Mouse (Mus musculus) cerebellum, adult 2 months (tissue): Measurements from ENCODE around the gene Gclm.

Source experiments
- CTCF ChIP-seq: fragments of 200-500 bp; IDR thresholded peaks from 2 replicates; pipeline ENCODE4 v1.5.1; 2011; ENCODE audit warnings: low read depth, mild to moderate bottlenecking, control low read depth, low read length, moderate library complexity, borderline replicate concordance; ENCODE audit not compliant: insufficient read depth
- POLR2A ChIP-seq: fragments of 200-500 bp; IDR thresholded peaks from 2 replicates; pipeline ENCODE4 v1.6.1; 2011; ENCODE audit warnings: low read length, control low read depth, borderline replicate concordance; ENCODE audit not compliant: insufficient read depth

DNA sequence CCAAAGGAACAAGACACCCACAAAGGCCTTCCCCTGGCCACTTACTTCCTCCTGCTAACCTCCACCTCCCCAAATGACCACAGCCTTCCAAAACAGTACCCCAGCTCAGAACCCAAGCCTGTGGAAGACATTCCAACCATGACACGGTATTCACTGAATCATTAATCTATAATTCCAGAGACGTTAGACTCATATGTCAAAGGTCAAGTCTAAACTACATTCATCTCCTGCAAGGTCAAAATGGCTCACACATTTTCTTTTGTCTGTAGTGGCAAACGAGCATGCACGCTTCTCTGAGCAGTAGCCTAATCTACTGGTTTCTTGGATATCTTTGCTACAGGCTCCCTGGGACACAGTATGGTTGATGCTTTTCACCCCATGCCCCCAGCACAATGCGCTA, 34.9 kb upstream of the Gclm start:
- TF ChIP-seq CTCF (no peak), POLR2A (no peak)
